Mouse (Mus musculus) liver, postnatal 0 days (tissue): ENCODE data around the gene Nav1. TPM values are rescaled to one million over a fixed set of nuclear protein-coding genes. Genes with fewer than 3 reads are reported as not detected.
A peak's percentile ranks its signal among the peaks of the same experiment; 100 is the strongest.

Source experiments
- ATAC-seq: fragments of 200-750 bp; cut with Nextera tagmentation; 2 replicates; pipeline ENCODE4 v1.8.0; 2017; ENCODE audit warnings: mild to moderate bottlenecking, moderate library complexity
- DNase-seq: peaks from one replicate; pipeline ENCODE4 v3.0.0-alpha.2; 2016
- H3K27ac ChIP-seq: fragments of 300-500 bp; sonication (generic); 2 replicates; pipeline ENCODE4 v1.5.1; 2014; ENCODE audit warnings: antibody characterized with exemption, moderate library complexity, mild to moderate bottlenecking, low read depth
- H3K27me3 ChIP-seq: fragments of 300-500 bp; sonication (generic); 2 replicates; pipeline ENCODE4 v1.6.1; 2014; ENCODE audit warnings: low read length, control low read depth, mixed read lengths; ENCODE audit not compliant: insufficient read depth
- H3K36me3 ChIP-seq: fragments of 300-500 bp; sonication (generic); replicated peaks from 2 replicates; pipeline ENCODE4 v1.6.1; 2014; ENCODE audit warnings: mild to moderate bottlenecking, control low read depth, low read length, moderate library complexity, mixed read lengths; ENCODE audit not compliant: insufficient read depth
- H3K4me1 ChIP-seq: fragments of 300-500 bp; sonication (generic); 2 replicates; pipeline ENCODE4 v1.6.1; 2014; ENCODE audit warnings: antibody characterized with exemption, mild to moderate bottlenecking, control low read depth; ENCODE audit not compliant: insufficient read depth
- H3K4me2 ChIP-seq: fragments of 300-500 bp; sonication (generic); 2 replicates; pipeline ENCODE4 v1.6.1; 2014; ENCODE audit warnings: low read depth, mild to moderate bottlenecking, low read length, moderate library complexity, mixed read lengths
- H3K4me3 ChIP-seq: fragments of 300-500 bp; sonication (generic); 2 replicates; pipeline ENCODE4 v1.5.1; 2014; ENCODE audit warnings: low read depth, low read length
- H3K9ac ChIP-seq: fragments of 300-500 bp; sonication (generic); replicated peaks from 2 replicates; pipeline ENCODE4 v1.6.1; 2014; ENCODE audit warnings: mild to moderate bottlenecking, moderate library complexity
- H3K9me3 ChIP-seq: fragments of 300-500 bp; sonication (generic); 2 replicates; pipeline ENCODE4 v1.6.1; 2016; ENCODE audit warnings: mild to moderate bottlenecking, control low read depth, low read length, mixed read lengths
- CTCF ChIP-seq: sonication (generic); IDR thresholded peaks from 2 replicates; pipeline ENCODE4 v1.5.1; 2016; ENCODE audit warnings: antibody characterized with exemption, low read depth
- EP300 ChIP-seq: IDR thresholded peaks from 2 replicates; pipeline ENCODE4 v1.6.1; 2016; ENCODE audit warnings: antibody characterized with exemption, low read depth, mild to moderate bottlenecking
- WGBS: fragments of 180-500 bp; shearing (Covaris S2); extraction: QIAGEN DNeasy Blood & Tissue Kit; methylation state at CpG from one replicate; pipeline ENCODE4 v1.1.7; 2014; ENCODE audit not compliant: insufficient replicate concordance; 5-methylcytosine and 5-hydroxymethylcytosine counted together
- polyA plus RNA-seq: library from polyadenylated mRNA; unstranded; fragments of >200 nt; fragmentation: Nextera tagmentation; extraction: Ambion mirVana; gene quantifications from 2 replicates; pipeline ENCODE4 v1.2.1, GENCODE M21; 2015

Gene Nav1
- polyA plus RNA-seq, 1 experiment from 2014 or later: 0.94 TPM

GRCm38 (mm10) chr1:135538441-135539265 is 68.4 kb downstream of the Nav1 start:
- 79% methylated on average over 12 of the region's 12 CpGs for WGBS
- Histone ChIP-seq H3K9ac (no peak overlapping the region), H3K4me2 (no peak overlapping the region), H3K9me3 (no peaks in the 10 kb centered on the region), H3K36me3 (no peaks in the 10 kb centered on the region), H3K27me3 (no peaks in the 10 kb centered on the region), H3K27ac (no peak overlapping the region), H3K4me1 (no peaks in the 10 kb centered on the region), H3K4me3 (no peak overlapping the region)
- TF ChIP-seq EP300: no peak
- TF ChIP-seq CTCF: no peak
- ATAC-seq: no peak
- DNase-seq: no peak

GRCm38 (mm10) chr1:135536822-135537221 is 70.3 kb downstream of the Nav1 start:
- DNase-seq: no peak
- Histone ChIP-seq H3K4me3 (no peak overlapping the region), H3K27me3 (no peaks in the 10 kb centered on the region), H3K36me3 (no peaks in the 10 kb centered on the region), H3K9me3 (no peaks in the 10 kb centered on the region), H3K4me2 (no peak overlapping the region), H3K9ac (no peak overlapping the region), H3K27ac (no peak overlapping the region), H3K4me1 (no peaks in the 10 kb centered on the region)
- TF ChIP-seq CTCF (no peak), EP300 (no peak)
- ATAC-seq: no peak
- WGBS: 76% methylated on average over 7 of the region's 7 CpGs

GRCm38 (mm10) chr1:135536326-135536725 is 70.8 kb downstream of the Nav1 start:
- H3K4me3 ChIP-seq: no peak overlapping the region
- H3K27me3 ChIP-seq: no peaks in the 10 kb centered on the region
- no peaks in the 10 kb centered on the region for H3K9me3 ChIP-seq
- H3K4me1 ChIP-seq: no peaks in the 10 kb centered on the region
- H3K27ac ChIP-seq: no peak overlapping the region
- ATAC-seq (no peak), DNase-seq (no peak)
- H3K4me2 ChIP-seq: no peak overlapping the region
- no peak overlapping the region for H3K9ac ChIP-seq
- TF ChIP-seq EP300 (no peak), CTCF (no peak)
- WGBS: 71% methylated on average over 2 of the region's 2 CpGs
- no peaks in the 10 kb centered on the region for H3K36me3 ChIP-seq

GRCm38 (mm10) chr1:135535256-135535655 is 71.8 kb downstream of the Nav1 start:
- H3K9me3 ChIP-seq: no peaks in the 10 kb centered on the region
- H3K4me2 ChIP-seq: no peak overlapping the region
- WGBS: 29% methylated on average over 4 of the region's 4 CpGs
- H3K4me1 ChIP-seq: no peaks in the 10 kb centered on the region
- no peak for ATAC-seq
- H3K27me3 ChIP-seq: no peaks in the 10 kb centered on the region
- no peak for DNase-seq
- no peaks in the 10 kb centered on the region for H3K36me3 ChIP-seq
- H3K4me3 ChIP-seq: no peak overlapping the region
- TF ChIP-seq CTCF: no peak
- no peak for TF ChIP-seq EP300
- H3K27ac ChIP-seq: peak overlapping the region; percentile 49; the same call in 1 of the 2 replicates
- H3K9ac ChIP-seq: no peak overlapping the region

GRCm38 (mm10) chr1:135534782-135535181 is 72.3 kb downstream of the Nav1 start:
- ATAC-seq (no peak), DNase-seq (no peak)
- Histone ChIP-seq H3K27me3 (no peaks in the 10 kb centered on the region), H3K4me1 (no peaks in the 10 kb centered on the region), H3K4me2 (no peak overlapping the region), H3K36me3 (no peaks in the 10 kb centered on the region), H3K9me3 (no peaks in the 10 kb centered on the region), H3K4me3 (no peak overlapping the region), H3K27ac (peak overlapping the region; percentile 49; the same call in 1 of the 2 replicates), H3K9ac (0 out of 2 replicates have a peak overlapping the region, but pooled peaks have one; percentile 26)
- 42% methylated on average over 4 of the region's 4 CpGs for WGBS
- no peak for TF ChIP-seq CTCF
- TF ChIP-seq EP300: no peak

- Histone ChIP-seq H3K9ac (no peak overlapping the region), H3K27ac (no peak overlapping the region)
- 86% methylated on average over 4 of the region's 4 CpGs for WGBS
These were observed 73.0 kb downstream of the Nav1 start for GRCm38 (mm10) chr1:135534070-135534469.

More at GRCm38 (mm10) chr1:135534070-135534469, 73.0 kb downstream of the Nav1 start:
- Histone ChIP-seq H3K9me3 (no peaks in the 10 kb centered on the region), H3K4me1 (no peaks in the 10 kb centered on the region), H3K27me3 (no peaks in the 10 kb centered on the region), H3K4me2 (no peak overlapping the region), H3K36me3 (no peaks in the 10 kb centered on the region), H3K4me3 (no peak overlapping the region)
- DNase-seq: no peak
- TF ChIP-seq EP300: no peak
- no peak for TF ChIP-seq CTCF
- ATAC-seq: no peak
